Mouse (Mus musculus) neutrophil, adult 59 days (primary cell): Measurements from ENCODE around the gene Gm8439. TPM values are rescaled to one million over a fixed set of nuclear protein-coding genes. Genes with fewer than 3 reads are reported as not detected.

Experiments
- total RNA-seq, 2 experiments: library from RNA; stranded (reverse); gene quantifications; 1 replicate in 1 of 2; 2 replicates in 1 of 2; pipeline ENCODE4 v1.2.4; 2023

Gene Gm8439
- 1 to 10 TPM; 1.5 to 2.4 TPM for total RNA-seq

DNA sequence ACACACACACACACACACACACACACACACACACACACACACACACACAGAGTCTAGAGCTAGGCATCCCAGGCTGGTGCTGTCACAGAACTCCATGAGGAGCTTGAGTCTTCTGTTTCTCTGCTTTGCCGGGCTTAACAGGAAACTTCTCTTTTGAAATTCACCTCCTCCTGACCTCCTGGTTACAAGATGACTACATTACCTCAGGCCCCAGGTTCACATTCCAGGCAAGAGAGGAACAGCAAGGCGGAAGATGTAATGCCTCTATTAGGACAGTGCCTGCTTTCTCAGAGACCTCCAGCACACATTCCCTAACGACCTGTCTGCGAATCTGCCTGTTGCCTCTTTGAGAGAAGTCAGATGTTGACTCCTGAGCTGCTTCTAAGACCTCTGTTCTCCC, at the start of gene Gm8439:
TSS of gene Gm8439 (plus strand) at position 301 of the 400 bp plus-strand sequence.

DNA sequence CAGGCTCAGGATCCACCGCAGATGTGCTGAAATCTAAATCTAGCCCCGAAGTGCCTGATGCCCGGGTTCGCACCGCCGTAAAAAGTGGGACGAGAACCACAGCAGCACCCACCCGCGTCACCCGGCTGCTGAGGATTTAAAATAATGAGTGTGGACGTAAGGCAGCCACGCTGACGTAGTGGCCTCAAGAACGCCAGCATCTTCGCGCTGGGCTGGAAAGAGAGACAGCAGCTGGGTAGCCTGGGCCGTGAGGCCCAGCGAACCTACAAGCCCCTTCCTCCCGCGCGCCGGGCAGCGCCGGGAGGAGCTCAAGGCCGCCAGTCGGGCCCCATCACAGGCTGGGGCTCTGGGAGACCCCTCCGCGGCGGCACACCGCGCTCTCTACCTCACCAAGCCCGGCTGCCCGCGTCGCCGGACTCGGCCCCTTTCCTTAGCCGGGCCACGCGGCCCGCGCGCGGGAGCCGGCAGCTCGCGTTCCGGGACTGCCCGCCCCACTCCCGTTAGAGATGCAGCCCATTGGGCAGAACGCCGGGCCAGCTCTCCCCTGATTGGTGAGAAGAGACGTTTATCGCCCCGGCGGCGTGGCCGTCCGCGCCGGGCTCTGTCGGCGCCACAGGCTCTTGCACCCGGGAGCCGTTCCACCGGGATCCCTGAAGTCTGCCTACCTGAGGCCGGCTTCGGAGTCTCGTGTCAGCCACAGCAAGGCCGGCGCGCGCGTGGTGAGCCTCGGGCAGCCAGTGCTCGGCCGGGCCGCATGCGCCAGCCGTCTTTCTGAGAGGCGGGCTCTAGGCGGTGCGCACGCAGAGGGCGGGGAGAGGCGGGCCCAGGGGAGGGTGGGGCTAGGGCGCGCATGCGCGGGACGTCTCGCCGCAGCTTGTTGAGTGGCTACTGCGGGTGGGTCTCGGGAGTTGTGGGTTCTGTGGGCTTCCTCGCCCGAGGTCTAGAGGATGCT, 18.8 kb upstream of the Gm8439 start, which contains the start of gene Ctps:
TSS of gene Ctps (minus strand) at position 791 of the 952 bp plus-strand sequence.

Other genes with a start within 250 kb of the Gm8439 start
- 10 to 100 TPM; 19.9 to 24.7 TPM for gene Scmh1, start 183.5 kb upstream of the Gm8439 start, total RNA-seq
- under 1 TPM in 1 of 2 experiments, not detected in 1; 0.33 TPM for gene Slfnl1, start 56.5 kb upstream of the Gm8439 start, total RNA-seq
- 1 to 10 TPM; 8.2 to 9.3 TPM for gene Ctps, start 18.5 kb upstream of the Gm8439 start, total RNA-seq
- gene Cited4, start 77.8 kb downstream of the Gm8439 start, total RNA-seq = 1 to 10 TPM; 3.2 to 7.7 TPM
- gene Kcnq4, start 159.9 kb downstream of the Gm8439 start, total RNA-seq = not detected
- 10 to 100 TPM; 36.2 to 46.4 TPM for gene Nfyc, start 242.8 kb downstream of the Gm8439 start, total RNA-seq